Mouse (Mus musculus) adrenal gland, adult 2 months (tissue): ENCODE measurements around the gene Foxo6. TPM values are rescaled to one million over a fixed set of nuclear protein-coding genes. Genes with fewer than 3 reads are reported as not detected.
A peak's percentile ranks its signal among the peaks of the same experiment; 100 is the strongest.

ENCODE experiments used
- DNase-seq: peaks from one replicate; pipeline ENCODE4 v3.0.0; 2021
- long read RNA-seq: library from polyadenylated mRNA; stranded (forward); transcript quantifications from one replicate; pipeline ENCODE4 v2.0.0, GENCODE M21; 2021
- polyA plus RNA-seq: library from polyadenylated mRNA; depleted of rRNA; stranded (reverse); fragments of >200 nt; gene quantifications from 2 replicates; pipeline ENCODE4 v1.2.3, GENCODE M21; 2012; rRNA removed
- total RNA-seq, 2 experiments: library from RNA; stranded (reverse); gene quantifications; 2 replicates each; pipeline ENCODE4 v1.2.3; 2021

Foxo6 gene
- total RNA-seq (1 to 10 TPM in 1 of 2 experiments, under 1 TPM in 1; 0.58 to 2.8 TPM), polyA plus RNA-seq (2.2 and 3.6 TPM in 2 replicates)
- long read RNA-seq, partial matches to known transcripts: 0 of 3 reads
- long read RNA-seq, other reads (novel, unspliced or antisense): 0 of 3 reads

DNA sequence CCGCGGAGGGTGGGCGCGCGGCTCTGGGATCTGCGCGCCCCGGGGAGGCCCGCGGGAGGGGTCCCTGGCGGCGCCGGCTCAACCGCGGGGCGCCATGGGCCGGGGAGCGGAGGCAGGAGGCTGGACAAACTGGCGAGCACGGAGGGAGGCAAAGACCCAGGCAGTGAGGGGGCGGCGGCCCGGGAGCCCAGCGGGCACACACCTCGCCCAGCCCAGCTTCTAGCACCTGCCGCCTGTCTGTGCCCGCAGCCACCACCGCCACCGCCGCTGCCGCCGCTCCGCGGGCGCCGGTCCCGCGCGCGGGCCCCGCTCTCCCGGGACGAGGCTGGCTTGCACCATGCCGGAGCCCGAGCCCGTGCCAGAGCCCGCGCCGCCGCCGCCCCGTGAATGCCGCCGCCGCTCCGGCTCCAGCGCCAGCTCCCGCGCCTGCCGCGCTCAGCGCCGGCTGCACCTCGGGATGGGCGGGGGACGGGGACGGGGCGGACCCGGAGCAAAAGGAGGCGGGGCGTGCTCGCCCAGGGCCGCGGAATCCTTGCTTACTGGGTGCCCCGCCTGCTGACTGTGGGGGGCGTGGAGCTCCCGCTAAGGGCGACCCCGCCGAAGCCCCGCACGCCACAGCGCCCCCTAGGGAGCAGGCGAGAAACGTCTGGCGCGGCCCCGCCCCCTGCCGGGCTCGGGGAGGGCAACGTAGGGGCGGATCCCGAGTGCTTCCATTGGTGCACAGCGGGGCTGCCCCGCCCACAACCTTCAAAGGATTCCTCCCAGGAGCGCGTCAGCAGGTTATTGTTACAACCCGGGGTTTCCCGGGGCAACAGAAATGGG lies at the start of gene Foxo6:
TSS of gene Foxo6 (minus strand) at position 60 of the 822 bp plus-strand sequence.
- peak; percentile 98 for DNase-seq

DNA sequence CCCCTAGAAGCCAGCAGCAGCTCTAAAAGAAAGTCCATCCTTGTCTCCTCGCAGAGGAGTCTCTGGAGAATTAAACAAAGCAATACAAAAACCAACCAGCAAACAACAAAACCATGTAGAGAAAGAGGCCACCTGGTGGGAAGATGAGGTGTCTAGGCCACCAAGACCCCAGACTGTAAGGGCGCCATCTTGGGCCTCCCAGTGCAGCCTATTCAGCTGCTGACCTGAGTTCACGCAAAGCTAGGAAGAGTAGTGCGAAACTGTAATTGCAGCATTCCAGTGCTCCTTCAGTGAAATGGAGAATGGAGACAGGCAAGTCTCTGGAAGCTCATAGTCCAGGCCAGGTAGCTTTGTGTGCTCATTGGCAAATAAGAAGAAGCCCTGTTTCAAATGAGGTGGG lies 47.2 kb upstream of the Foxo6 start:
- DNase-seq: no peak

DNA sequence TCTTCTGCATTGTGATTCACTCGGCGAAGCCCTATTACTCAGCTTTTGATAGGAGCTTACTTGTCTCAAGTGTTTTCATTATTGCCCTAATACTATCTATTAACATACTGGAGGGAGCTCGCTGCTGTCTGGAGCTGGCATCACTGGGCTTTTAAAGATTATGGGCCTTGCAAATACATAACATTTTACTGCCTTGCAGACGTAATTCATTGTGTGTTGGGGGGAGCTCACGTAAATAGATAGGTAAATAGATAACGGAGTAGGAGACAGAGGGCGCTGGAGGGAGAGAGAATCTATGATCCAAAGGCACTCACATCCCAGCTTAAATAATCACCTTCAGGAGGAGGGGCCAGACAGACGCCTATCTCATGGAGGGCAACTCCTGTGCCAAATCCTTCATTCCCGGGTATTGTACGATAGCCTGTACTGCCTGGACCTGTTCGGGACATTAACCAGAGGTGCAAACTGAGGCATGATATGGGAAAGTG lies 45.8 kb upstream of the Foxo6 start:
- no peak for DNase-seq

DNA sequence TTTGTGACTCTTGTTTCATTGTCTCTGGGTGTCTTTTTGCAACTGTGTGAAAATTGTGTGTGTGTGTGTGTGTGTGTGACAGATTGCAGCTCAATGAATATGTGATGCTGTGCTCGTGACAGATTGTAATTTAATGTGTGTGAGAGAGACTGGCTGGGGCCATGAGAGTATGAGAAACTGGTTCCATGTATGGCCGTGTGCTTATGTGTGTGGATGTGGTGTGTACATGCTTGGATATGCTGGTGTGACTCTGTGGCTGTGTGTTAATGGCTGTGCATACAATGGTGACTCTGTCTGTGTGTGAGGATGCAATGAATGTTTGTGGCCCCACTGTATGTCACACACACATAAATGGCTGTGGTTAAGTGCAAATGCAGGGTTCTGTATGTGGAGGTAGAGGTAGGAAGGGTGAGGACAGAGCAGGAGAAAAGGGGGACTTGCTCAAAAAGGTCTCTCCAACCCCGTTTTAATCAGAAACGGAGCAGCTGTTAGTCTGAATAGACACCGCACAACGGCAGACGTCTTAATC lies 45.3 kb upstream of the Foxo6 start:
- no peak for DNase-seq

DNA sequence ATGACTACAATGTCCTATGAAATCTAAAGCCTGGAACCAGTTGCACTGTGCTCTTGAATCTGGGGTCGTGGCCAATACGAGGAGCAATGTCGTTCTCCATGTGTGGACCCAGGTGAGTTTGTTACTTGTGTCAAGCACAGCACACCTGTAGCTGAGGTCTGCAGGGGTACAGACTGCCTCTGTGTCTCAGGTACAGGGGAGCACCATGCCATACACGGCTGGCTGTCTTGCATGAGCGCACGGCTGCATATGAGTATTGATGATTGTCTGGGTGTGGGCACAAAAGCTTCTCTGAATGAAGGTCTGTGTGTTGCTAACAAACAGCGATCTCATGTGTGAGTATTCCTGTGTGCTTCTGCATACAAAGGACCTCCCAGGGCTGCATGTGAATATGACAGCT lies 44.8 kb upstream of the Foxo6 start:
- DNase-seq: no peak

DNA sequence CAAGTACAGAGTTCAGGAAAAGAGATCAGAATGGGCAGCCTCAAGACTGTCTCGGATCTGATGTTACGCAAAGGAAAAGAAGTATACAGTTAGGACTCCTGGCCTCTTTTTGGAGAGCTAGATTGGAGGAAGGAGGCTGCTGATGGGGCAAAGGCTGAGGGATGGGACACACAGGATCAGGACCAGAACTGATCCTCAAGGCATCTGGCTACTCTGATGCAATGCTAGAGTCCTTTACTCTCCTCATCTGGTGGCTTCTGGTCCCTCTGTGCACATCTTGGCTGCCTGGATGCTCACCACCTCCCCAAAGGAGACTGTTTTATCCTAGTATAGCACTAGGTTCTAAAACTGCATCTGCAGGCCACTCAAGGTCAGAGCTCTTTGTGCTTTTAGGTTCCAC lies 44.4 kb upstream of the Foxo6 start:
- no peak for DNase-seq

DNA sequence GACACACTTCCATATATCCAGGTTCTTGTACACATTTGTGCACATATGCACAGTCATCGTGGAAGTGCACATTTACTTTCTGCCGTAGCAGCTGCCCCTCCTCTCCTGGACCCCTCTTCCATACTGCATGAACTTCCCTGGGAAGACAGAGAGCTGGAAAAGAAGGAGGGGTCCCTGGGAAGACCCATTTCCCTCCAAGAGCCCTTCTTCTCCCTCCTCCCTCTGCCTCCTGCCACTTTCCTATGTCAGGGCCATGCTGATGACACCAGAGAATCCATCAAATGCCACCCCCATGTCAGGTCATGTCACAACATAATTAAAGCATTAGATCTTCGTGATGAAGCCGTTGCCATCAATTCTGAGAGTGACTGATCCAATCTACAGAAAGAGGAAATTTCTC lies 38.6 kb upstream of the Foxo6 start:
- DNase-seq: no peak

DNA sequence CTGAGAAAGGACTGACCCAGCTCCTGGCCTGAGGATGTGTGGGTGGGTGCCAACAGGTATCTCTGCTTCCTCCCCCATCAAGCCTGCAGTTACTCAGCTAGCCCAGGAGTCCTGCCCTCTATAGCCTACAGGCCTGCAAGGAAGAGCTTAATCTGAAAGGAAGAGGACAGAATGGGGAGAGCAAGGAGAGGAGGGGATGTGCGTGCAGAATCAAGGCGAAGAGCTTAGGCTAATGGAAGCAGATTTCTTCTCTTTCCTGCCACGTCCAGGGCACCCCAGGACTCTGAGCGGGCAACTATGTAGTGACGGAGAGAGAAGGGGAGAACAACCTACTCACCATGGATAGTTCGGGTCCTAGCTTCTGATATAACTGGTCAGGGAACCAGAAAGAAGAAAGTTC lies 37.9 kb upstream of the Foxo6 start:
- DNase-seq: no peak

DNA sequence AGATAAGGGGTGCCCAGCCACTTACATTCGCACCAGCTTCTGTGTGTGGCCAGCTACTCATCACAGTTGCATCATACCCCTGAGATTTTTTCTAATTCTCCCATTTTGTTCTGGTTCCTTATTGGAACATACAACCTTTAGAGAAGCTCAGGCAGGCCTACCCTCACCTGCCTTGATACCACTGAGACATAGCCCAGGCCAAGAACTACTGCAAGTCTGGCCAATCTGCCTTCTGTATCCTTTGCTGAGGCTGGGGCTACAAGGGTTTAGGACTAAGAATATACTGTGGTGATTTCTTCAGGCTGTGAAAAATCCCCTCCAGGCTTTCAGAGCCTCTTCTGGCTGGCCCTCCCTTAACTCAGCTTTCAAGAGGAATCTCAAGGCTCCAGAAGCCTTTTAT lies 36.7 kb upstream of the Foxo6 start:
- peak; percentile 19 for DNase-seq

DNA sequence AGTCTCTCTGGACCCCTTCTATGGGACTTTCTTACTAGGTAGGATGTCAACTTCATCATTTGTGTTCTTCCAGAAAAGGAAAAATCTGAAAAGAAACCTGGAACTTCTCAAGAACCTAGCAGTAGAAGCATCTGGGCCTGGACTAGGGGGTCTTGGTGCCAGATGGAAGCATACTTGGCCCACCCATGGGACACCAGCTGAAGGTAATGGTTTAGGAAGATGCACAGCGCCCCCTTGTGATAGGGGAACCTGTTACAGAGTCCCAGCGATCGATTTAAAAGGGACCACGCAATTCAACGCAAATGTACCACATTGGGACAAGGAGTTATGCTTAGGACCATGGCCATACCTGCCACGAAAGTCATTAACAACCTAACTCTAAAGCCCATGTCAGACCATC lies 36.0 kb upstream of the Foxo6 start:
- DNase-seq: peak; percentile 38

DNA sequence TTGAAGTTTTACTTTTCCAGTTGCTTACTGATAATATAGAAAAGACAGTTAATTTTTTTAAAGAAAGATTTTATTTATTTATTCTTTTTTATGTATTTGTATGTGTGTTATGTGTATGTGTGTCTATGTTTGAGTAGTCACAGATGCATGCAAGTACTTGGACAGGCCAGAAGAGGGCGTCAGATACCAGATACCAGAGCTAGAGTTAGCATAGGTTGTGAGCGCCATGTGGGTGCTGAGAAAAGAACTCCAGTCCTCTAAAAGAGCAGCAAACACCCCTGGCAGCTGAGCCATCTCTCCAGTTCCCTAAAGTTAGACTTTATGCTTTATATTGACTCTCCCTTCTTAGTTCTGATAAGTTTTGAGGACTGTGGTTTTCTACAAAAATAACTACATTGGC lies 30.4 kb upstream of the Foxo6 start:
- no peak for DNase-seq

DNA sequence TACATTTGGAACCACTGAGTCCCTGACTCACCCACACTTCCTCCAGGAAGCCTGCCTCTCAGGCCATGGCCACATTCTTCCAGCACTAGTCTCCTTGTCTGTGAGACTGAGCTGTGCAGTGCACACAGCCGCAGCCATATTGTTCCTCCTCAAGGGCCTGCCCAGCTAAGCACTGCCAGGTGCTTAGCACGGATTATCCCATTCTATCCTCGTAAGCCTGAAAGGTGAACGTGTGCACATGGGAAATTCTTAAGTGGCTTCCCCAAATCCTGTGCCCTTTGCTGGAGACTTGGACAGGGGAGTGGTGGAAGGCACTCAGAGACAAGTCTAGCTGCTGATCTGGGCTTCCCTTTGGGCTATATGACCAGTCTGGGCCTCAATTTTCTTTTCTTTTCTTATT lies 29.6 kb upstream of the Foxo6 start:
- DNase-seq: no peak

DNA sequence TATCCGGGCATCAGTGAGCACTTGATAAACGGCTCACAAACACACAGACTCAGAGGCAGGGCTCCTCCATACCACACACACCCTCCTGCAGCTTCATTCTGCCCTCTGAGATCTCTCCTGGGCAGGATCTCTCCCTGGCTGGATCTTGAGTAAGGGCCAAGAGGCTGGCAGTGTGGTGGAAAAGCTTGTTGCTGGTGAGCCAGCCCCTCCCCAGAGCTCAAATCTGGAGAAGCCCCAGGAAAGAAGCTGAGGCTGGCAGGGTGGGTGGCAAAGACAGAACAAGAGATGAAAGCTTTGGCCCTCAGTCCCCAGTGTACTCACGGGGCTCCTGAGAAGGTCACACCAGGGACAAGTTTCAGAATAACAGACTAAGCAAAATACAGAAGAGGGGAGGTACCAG lies 27.4 kb upstream of the Foxo6 start:
- no peak for DNase-seq

DNA sequence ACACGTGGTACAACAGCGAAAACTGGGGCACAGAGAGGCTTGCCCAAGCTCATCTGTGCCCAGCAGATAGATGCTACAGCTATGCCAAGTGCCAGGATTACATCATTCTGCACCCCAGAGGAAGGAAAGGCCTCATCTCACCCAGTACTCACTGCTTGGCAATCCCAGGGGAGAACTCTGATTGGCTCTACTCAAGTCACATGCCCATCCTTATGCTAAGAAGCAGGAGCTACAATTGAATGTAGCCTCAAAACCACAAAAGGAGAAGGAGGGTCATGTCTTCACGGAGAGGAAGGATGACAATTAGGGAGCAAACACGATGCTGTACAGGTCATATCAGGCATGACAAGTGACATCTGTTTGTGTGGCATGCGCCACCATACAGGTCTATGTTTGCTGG lies 26.2 kb upstream of the Foxo6 start:
- no peak for DNase-seq

DNA sequence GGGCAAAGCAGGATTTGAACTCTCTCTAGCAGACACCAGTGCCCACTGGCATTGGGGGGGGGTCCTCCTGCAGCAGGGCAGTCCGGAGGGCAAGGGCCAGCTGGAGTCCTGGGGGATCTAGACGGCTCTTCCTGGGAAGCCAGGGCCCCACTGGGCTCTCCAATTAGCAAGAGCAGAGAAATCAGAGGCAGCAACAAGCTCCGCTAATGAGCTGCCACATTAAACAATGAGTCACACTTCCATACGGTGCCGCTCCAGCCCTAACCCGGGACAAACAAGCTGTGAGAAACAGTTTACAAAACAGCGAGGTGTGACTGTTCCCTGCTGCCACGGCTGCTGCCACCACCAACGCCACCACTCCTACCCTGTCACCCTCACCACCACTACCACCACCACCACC lies 17.4 kb upstream of the Foxo6 start:
- no peak for DNase-seq

DNA sequence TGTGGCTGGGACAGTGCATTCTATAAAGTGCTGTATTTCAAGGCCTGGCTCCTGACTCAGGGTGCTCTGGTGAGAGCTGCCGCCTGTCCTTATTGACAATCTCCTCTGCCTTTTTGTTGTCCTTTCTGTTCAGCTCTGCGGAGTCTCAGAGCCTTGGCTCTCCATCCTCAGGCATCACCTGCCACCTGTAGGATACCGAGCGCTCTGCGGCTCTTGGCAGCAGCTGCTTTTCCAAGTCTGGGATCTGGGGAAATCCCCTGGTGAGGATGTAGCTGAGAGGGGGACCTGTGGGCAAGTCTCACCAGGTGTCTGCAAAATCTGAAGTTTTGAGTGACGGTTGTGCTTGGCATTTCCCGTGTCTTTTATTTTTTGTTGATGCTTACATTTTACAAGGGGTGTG lies 12.1 kb upstream of the Foxo6 start:
- DNase-seq: no peak

DNA sequence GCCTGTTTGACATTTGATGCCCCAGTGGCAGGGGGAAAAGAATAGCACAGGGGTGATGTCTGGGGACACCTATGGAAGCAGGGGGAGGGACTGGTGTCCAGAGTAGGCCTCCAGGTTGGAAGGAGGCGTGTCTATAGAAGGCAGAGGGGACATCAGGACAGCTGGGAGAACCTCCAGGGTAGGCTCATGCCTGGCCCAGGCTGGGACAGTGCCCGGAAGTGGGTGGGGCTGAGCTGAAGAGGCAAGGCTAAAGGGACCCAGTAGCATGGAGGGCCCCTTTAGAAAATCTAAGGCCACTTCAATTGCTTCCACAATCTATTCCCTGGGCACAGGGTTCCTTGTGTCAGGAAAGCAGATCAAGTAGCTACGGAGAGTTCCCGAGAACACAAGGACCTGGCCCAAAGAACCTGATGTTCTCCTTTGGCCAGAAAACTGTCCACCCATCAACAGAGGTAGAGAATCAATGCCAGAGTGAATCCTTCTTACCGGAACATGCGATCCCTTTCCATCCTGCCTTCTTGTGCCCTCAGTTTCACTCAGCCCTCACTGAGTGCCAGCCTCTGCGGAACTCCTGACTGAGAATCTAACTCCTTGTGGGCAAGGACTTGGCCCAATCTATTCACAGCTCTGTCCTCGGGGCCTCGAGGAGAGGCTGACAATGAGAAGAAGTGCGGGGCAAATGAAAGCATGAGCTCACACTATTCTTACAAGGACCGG lies 4.1 kb upstream of the Foxo6 start:
- DNase-seq: peak; percentile 48

DNA sequence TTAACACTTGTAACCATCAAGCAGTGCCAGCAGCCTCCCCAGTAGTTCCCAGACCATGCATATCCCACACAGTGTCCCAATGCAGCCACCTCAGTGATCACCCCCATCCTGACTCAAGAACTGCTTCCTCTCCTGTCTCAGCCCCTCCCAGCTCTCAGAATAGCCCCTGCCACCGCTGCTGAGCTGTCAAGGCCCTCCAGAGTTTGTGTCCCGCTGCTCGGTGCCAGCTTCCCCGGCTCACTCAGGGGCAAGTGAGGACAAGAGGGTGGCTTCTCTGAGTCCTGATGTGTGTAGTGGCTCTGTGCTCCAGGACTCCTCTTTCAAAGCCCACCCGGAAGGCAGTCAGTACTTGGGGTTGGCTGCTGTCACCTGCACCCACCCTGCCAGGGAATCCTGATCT lies 3.3 kb upstream of the Foxo6 start:
- DNase-seq: no peak

DNA sequence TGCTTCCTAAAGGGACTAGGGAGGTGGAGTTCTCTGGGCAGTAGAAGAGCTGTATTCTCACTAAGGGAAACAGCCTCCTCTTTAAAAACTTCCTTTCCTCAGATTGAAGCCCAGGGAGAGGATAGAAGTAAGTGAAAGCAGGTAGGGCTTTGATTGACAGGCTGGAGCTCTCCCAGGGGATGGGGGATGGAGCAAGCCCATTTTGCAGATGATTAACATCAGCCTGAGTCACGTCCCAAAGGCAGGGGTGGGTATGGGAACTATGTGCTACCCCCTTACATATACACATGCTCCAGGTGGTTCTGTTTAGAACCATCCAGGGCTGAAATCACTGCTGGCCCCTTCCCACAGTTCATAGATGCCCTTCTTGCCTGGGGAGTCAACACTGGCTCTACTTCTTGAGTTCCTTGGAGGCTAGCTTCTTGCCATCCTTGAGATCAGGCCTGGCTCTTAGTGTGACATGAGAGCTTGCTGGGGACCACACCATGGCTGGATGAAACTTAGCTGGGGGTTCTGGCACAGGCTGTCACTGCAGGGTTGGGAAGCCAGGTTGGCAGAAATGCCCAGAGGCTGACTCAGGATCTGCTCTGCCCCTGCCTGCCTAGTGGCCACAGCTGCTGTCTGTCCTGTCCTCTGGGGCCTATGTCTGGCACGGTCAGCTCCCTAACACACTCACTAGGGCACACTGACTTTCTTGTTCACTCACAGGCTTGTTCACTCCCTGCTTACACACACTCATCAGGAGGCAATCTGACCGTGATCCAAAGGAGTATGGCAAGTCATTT lies 2.2 kb upstream of the Foxo6 start:
- peak; percentile 29 for DNase-seq

DNA sequence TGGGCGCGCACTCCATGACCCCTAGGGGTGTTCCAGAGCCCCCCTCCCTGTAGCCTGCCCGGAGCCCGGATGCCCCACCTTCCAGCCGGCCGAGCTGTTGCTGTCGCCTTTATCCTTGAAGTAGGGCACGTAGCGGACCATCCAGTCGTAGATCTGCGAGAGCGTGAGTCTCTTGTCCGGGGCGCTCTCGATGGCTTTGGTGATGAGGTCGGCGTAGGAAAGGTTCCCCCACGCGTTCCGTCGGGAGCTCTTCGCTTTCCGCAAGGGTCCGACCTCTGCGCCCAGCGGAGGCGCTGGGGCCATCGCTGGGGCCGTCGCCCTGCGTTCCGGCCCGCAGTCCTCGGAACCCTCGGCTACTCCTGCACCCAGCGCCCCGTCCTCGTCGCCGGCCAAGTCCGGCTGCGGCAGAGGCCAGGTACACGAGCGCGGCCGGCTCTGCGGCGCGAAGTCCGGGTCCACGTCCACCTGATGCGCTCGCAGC lies 348 bp downstream of the Foxo6 start:
- peak; percentile 42 for DNase-seq

DNA sequence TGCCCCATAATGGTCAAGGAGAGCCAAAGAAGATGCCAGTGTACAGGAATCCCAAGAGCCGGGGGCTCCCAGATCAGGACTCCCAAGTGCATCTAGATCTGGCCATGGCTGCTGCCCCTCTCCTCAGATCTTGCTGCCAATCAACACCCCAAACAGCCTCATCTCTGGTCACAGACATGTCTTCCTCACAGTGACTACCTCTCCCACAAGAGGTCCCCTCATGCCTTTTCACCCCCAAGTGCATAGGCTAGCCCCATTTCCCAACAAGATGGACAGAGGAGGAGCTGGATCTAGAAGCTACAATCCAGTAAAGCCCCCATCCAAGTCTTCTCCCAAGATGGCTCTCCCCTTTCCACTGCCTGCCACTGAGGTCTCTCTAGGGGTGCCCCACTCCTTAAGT lies 1.4 kb downstream of the Foxo6 start:
- DNase-seq: no peak

DNA sequence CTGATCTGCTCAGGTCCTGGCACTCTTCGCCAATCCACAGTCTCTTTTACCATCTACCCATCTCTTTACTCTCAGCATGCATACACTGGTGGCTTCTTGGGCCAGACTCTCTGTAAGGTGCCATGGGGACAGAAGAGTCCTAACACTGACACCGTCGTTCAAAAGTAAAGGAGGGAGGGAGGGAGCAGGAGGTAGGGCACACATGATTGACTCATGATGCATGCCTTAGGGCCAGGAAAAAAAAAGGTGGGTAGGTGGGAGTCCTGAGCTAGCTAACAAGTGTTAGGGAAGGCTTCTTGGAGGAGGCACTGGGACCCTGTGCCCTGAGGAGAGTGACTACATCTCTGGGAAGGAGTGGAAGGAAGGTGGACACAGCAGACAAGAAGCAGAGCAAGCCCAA lies 1.9 kb downstream of the Foxo6 start:
- DNase-seq: no peak
